Mouse (Mus musculus) MEL (cell line): ENCODE measurements around the gene Elfn1. TPM values are rescaled to one million over a fixed set of nuclear protein-coding genes. Genes with fewer than 3 reads are reported as not detected.

Experiments
- DNase-seq: peaks from one replicate; pipeline ENCODE4 v3.0.0; 2011; ENCODE audit warnings: low read depth, low spot score
- H3K27ac ChIP-seq: 2 replicates; pipeline ENCODE4 v1.5.1; 2012; ENCODE audit warnings: low read depth, mild to moderate bottlenecking, control low read depth, low read length, moderate library complexity; ENCODE audit not compliant: control insufficient read depth
- H3K27me3 ChIP-seq, 2 experiments: fragments of 150-350 bp in 1 of 2; sonication (generic) in 1 of 2; 2 replicates each; pipeline ENCODE4 v1.6.1; 2012; ENCODE audit warnings: low read length in 2 of 2, mild to moderate bottlenecking in 2 of 2, improper control_type of control experiment in 1 of 2, moderate library complexity in 1 of 2; ENCODE audit not compliant: insufficient read depth in 2 of 2, control insufficient read depth in 1 of 2
- H3K36me3 ChIP-seq, 2 experiments: 2 replicates each; pipeline ENCODE4 v1.6.1; 2012 to 2014; ENCODE audit warnings: low read length in 2 of 2, improper control_type of control experiment in 1 of 2, inconsistent platforms in 1 of 2, mild to moderate bottlenecking in 1 of 2; ENCODE audit not compliant: insufficient read depth in 2 of 2, control insufficient read depth in 1 of 2
- H3K4me1 ChIP-seq, 2 experiments: fragments of 150-350 bp in 1 of 2; sonication (generic) in 1 of 2; 2 replicates each; pipeline ENCODE4 v1.6.1; 2012; ENCODE audit warnings: low read length in 2 of 2, improper control_type of control experiment in 1 of 2, mild to moderate bottlenecking in 1 of 2; ENCODE audit not compliant: insufficient read depth in 2 of 2, control insufficient read depth in 1 of 2
- H3K4me3 ChIP-seq, 2 experiments: fragments of 150-350 bp in 1 of 2; sonication (generic) in 1 of 2; 2 replicates each; pipeline ENCODE4 v1.5.1; 2012; ENCODE audit warnings: low read depth in 2 of 2, low read length in 2 of 2, mild to moderate bottlenecking in 2 of 2, moderate library complexity in 2 of 2, control low read depth in 1 of 2, improper control_type of control experiment in 1 of 2; ENCODE audit not compliant: control insufficient read depth in 1 of 2, insufficient read depth in 1 of 2
- H3K79me2 ChIP-seq: 2 replicates; pipeline ENCODE4 v1.6.1; 2012; ENCODE audit warnings: mild to moderate bottlenecking, low read length, moderate library complexity; ENCODE audit not compliant: control insufficient read depth, poor library complexity, insufficient read depth
- H3K9ac ChIP-seq: 2 replicates; pipeline ENCODE4 v1.6.1; 2012; ENCODE audit warnings: low read depth, mild to moderate bottlenecking, control low read depth, low read length, moderate library complexity; ENCODE audit not compliant: control insufficient read depth, poor library complexity, severe bottlenecking
- H3K9me3 ChIP-seq: fragments of 150-350 bp; sonication (generic); replicated peaks from 2 replicates; pipeline ENCODE4 v1.6.1; 2012; ENCODE audit warnings: mild to moderate bottlenecking, low read length, improper control_type of control experiment, moderate library complexity; ENCODE audit not compliant: insufficient read depth
- BHLHE40 ChIP-seq: IDR thresholded peaks from 2 replicates; pipeline ENCODE4 v1.6.1; 2012; ENCODE audit warnings: low read depth, mild to moderate bottlenecking, inconsistent platforms, low read length, improper control_type of control experiment, borderline replicate concordance
- CHD1 ChIP-seq: IDR thresholded peaks from 2 replicates; pipeline ENCODE4 v1.6.1; 2012; ENCODE audit warnings: low read depth, mild to moderate bottlenecking, inconsistent platforms, low read length, improper control_type of control experiment
- E2F4 ChIP-seq: IDR thresholded peaks from 2 replicates; pipeline ENCODE4 v1.6.1; 2011; ENCODE audit warnings: low read depth, low read length, improper control_type of control experiment, borderline replicate concordance
- ELF1 ChIP-seq: IDR thresholded peaks from 2 replicates; pipeline ENCODE4 v1.6.1; 2014; ENCODE audit warnings: low read depth, mild to moderate bottlenecking, inconsistent platforms, low read length, improper control_type of control experiment, moderate library complexity
- EP300 ChIP-seq, 2 experiments: IDR thresholded peaks; 2 replicates each; pipeline ENCODE4 v1.6.1; 2011; ENCODE audit warnings: improper control_type of control experiment in 2 of 2, low read length in 2 of 2, low read depth in 1 of 2, mild to moderate bottlenecking in 1 of 2
- ETS1 ChIP-seq: IDR thresholded peaks from 2 replicates; pipeline ENCODE4 v1.6.1; 2012; ENCODE audit warnings: low read depth, mild to moderate bottlenecking, inconsistent platforms, low read length, improper control_type of control experiment, moderate library complexity
- GABPA ChIP-seq: IDR thresholded peaks from 2 replicates; pipeline ENCODE4 v1.6.1; 2012; ENCODE audit warnings: low read depth, mild to moderate bottlenecking, inconsistent platforms, low read length, improper control_type of control experiment, moderate library complexity
- HCFC1 ChIP-seq: IDR thresholded peaks from 2 replicates; pipeline ENCODE4 v1.6.1; 2012; ENCODE audit warnings: low read depth, mild to moderate bottlenecking, inconsistent platforms, low read length, improper control_type of control experiment, moderate library complexity
- KAT2A ChIP-seq: conservative IDR thresholded peaks from 2 replicates; pipeline ENCODE4 v1.6.1; 2012; ENCODE audit warnings: low read depth, low read length, improper control_type of control experiment, inconsistent platforms
- MAX ChIP-seq: IDR thresholded peaks from 2 replicates; pipeline ENCODE4 v1.6.1; 2011; ENCODE audit warnings: low read length, improper control_type of control experiment
- MEF2A ChIP-seq: IDR thresholded peaks from 2 replicates; pipeline ENCODE4 v1.6.1; 2014; ENCODE audit warnings: low read depth, mild to moderate bottlenecking, inconsistent platforms, low read length, improper control_type of control experiment; ENCODE audit not compliant: poor library complexity, insufficient replicate concordance, severe bottlenecking; ENCODE audit errors: extremely low read depth
- MYB ChIP-seq: IDR thresholded peaks from 2 replicates; pipeline ENCODE4 v1.6.1; 2011; ENCODE audit warnings: mild to moderate bottlenecking, low read depth, low read length, improper control_type of control experiment
- MYC ChIP-seq: IDR thresholded peaks from 2 replicates; pipeline ENCODE4 v1.6.1; 2011; ENCODE audit warnings: low read depth, mild to moderate bottlenecking, low read length, improper control_type of control experiment, moderate library complexity
- NELFE ChIP-seq: IDR thresholded peaks from 2 replicates; pipeline ENCODE4 v1.6.1; 2011; ENCODE audit warnings: low read depth, low read length, improper control_type of control experiment
- POLR2AphosphoS5 ChIP-seq: IDR thresholded peaks from 2 replicates; pipeline ENCODE4 v1.6.1; 2012; ENCODE audit warnings: low read depth, borderline replicate concordance, mild to moderate bottlenecking, inconsistent platforms, low read length, moderate library complexity, mixed read lengths
- RCOR1 ChIP-seq: IDR thresholded peaks from 2 replicates; pipeline ENCODE4 v1.6.1; 2012; ENCODE audit warnings: low read depth, mild to moderate bottlenecking, inconsistent platforms, low read length, improper control_type of control experiment
- TAL1 ChIP-seq: IDR thresholded peaks from 2 replicates; pipeline ENCODE4 v1.6.1; 2012; ENCODE audit warnings: mild to moderate bottlenecking, inconsistent platforms, low read length, moderate library complexity, mixed read lengths
- TBP ChIP-seq: IDR thresholded peaks from 2 replicates; pipeline ENCODE4 v1.8.0; 2011; ENCODE audit warnings: low read depth, low read length, improper control_type of control experiment
- TCF12 ChIP-seq: IDR thresholded peaks from 2 replicates; pipeline ENCODE4 v1.6.1; 2014; ENCODE audit warnings: low read depth, mild to moderate bottlenecking, inconsistent platforms, low read length, improper control_type of control experiment, moderate library complexity
- UBTF ChIP-seq: IDR thresholded peaks from 2 replicates; pipeline ENCODE4 v1.6.1; 2012; ENCODE audit warnings: low read depth, mild to moderate bottlenecking, inconsistent platforms, low read length, improper control_type of control experiment, moderate library complexity, borderline replicate concordance; ENCODE audit not compliant: insufficient read depth
- USF1 ChIP-seq: IDR thresholded peaks from 2 replicates; pipeline ENCODE4 v1.6.1; 2014; ENCODE audit warnings: low read depth, mild to moderate bottlenecking, inconsistent platforms, low read length, improper control_type of control experiment, moderate library complexity
- USF2 ChIP-seq, 2 experiments: IDR thresholded peaks; 2 replicates each; pipeline ENCODE4 v1.6.1; 2011 to 2012; ENCODE audit warnings: improper control_type of control experiment in 2 of 2, low read length in 2 of 2, borderline replicate concordance in 1 of 2, inconsistent platforms in 1 of 2, low read depth in 1 of 2, mild to moderate bottlenecking in 1 of 2; ENCODE audit not compliant: insufficient read depth in 1 of 2
- ZC3H11A ChIP-seq: IDR thresholded peaks from 2 replicates; pipeline ENCODE4 v1.6.1; 2012; ENCODE audit warnings: low read depth, mild to moderate bottlenecking, inconsistent platforms, low read length, improper control_type of control experiment
- ZMIZ1 ChIP-seq: IDR thresholded peaks from 2 replicates; pipeline ENCODE4 v1.6.1; 2012; ENCODE audit warnings: low read depth, mild to moderate bottlenecking, inconsistent platforms, low read length, improper control_type of control experiment, moderate library complexity
- polyA plus RNA-seq, 2 experiments: library from polyadenylated mRNA; stranded (reverse) in 1 of 2; unstranded in 1 of 2; fragments of >175 nt in 1 of 2; fragments of >200 nt in 1 of 2; gene quantifications; 2 replicates each; pipeline versions ENCODE4 v1.2.1 to v1.2.4; 2012; ENCODE audit warnings: low replicate concordance in 2 of 2, low read depth in 1 of 2; ENCODE audit not compliant: insufficient read length in 2 of 2, insufficient read depth in 1 of 2, missing spikeins in 1 of 2
- total RNA-seq: library from RNA; depleted of rRNA; stranded (reverse); fragments of 300-350 nt; gene quantifications from 2 replicates; pipeline ENCODE4 v1.2.3, GENCODE M21; 2012

Elfn1 gene
- total and polyA plus RNA-seq, 3 experiments, result 0.08 TPM; not detected in 2

- no peaks in the 10 kb centered on the region for H3K4me1 ChIP-seq
- no peak for TF ChIP-seq MEF2A
- no peak for TF ChIP-seq POLR2AphosphoS5
- TF ChIP-seq BHLHE40, result no peak
- TF ChIP-seq EP300 (IDR thresholded peaks at IDR 0.05; ENCODE audit: low read depth in 1 of 2, low read length in 2 of 2), result no peak
- no peak for TF ChIP-seq ETS1
- TF ChIP-seq MYC, result no peak
- no peak for TF ChIP-seq MAX
- no peak for TF ChIP-seq USF2 (IDR thresholded peaks at IDR 0.05; ENCODE audit: borderline replicate concordance in 1 of 2, insufficient read depth in 1 of 2, low read depth in 1 of 2, low read length in 2 of 2)
- TF ChIP-seq TCF12, result no peak
- TF ChIP-seq ZMIZ1, result no peak
- no peak for TF ChIP-seq NELFE
- no peak for TF ChIP-seq KAT2A
- no peak for TF ChIP-seq USF1
- no peak for TF ChIP-seq E2F4
- no peak for TF ChIP-seq TBP
- no peak for TF ChIP-seq ZC3H11A
- H3K27ac ChIP-seq, result no peak overlapping the region
- no peak for DNase-seq
- no peak overlapping the region for H3K4me3 ChIP-seq
- no peak overlapping the region for H3K9ac ChIP-seq
- no peaks in the 10 kb centered on the region for H3K9me3 ChIP-seq
- H3K79me2 ChIP-seq, result no peaks in the 10 kb centered on the region
- H3K27me3 ChIP-seq, result no peaks in the 10 kb centered on the region; a peak in 1 of 4 replicates
- no peaks in the 10 kb centered on the region for H3K36me3 ChIP-seq
Measured at GRCm38 (mm10) chr5:139909710-139910550, 2.2 kb downstream of the Elfn1 start.

- no peaks in the 10 kb centered on the region for H3K4me1 ChIP-seq
- TF ChIP-seq MYB (no peak), TCF12 (no peak), USF2 (IDR thresholded peaks at IDR 0.05; ENCODE audit: borderline replicate concordance in 1 of 2, insufficient read depth in 1 of 2, low read depth in 1 of 2, low read length in 2 of 2) (no peak), USF1 (no peak), UBTF (no peak), E2F4 (no peak), ETS1 (no peak), TBP (no peak), HCFC1 (no peak), CHD1 (no peak), GABPA (no peak), TAL1 (no peak), ZMIZ1 (no peak), ELF1 (no peak), NELFE (no peak), RCOR1 (no peak), MAX (no peak), MYC (no peak)
- TF ChIP-seq, all 39 proteins: peak for 0
Measured at GRCm38 (mm10) chr5:139910755-139911300, 3.1 kb downstream of the Elfn1 start.

More at GRCm38 (mm10) chr5:139910755-139911300, 3.1 kb downstream of the Elfn1 start:
- DNase-seq, result no peak
- Histone ChIP-seq H3K9me3 (no peaks in the 10 kb centered on the region), H3K36me3 (no peaks in the 10 kb centered on the region), H3K9ac (no peak overlapping the region), H3K4me3 (no peak overlapping the region), H3K27me3 (no peaks in the 10 kb centered on the region), H3K79me2 (no peaks in the 10 kb centered on the region), H3K27ac (no peak overlapping the region)
